Mouse (Mus musculus) adrenal gland, adult 2 months (tissue): ENCODE measurements at regions not wholly inside any gene's neighbourhood (a gene's known extent, or its start where the extent isn't known, plus 50 kb on each side); places are given as distances from the start of the nearest gene placed in this dataset.

ENCODE experiments used
- DNase-seq: peaks from one replicate; pipeline ENCODE4 v3.0.0; 2021

DNA sequence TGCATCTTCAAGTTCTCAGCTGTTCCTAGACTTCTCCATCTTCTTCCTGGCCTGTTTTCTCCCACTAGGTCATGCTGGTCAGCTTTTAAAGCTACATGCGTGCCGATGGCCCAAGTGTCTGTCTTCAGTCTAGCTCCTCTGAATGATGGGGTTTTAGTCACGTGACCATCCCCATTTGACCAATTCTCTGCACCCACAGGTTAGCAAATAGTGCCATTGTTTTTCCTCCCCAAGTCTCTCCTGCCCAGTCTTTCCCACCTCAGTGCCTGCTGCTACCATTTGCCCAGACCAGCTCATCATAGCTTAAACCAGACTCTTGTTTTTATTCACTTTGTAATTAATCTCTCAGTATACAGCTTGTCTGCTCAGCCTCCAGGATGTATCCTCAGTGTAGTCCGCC lies 62.3 kb downstream of the Zfp706 start:
- no peak for DNase-seq

DNA sequence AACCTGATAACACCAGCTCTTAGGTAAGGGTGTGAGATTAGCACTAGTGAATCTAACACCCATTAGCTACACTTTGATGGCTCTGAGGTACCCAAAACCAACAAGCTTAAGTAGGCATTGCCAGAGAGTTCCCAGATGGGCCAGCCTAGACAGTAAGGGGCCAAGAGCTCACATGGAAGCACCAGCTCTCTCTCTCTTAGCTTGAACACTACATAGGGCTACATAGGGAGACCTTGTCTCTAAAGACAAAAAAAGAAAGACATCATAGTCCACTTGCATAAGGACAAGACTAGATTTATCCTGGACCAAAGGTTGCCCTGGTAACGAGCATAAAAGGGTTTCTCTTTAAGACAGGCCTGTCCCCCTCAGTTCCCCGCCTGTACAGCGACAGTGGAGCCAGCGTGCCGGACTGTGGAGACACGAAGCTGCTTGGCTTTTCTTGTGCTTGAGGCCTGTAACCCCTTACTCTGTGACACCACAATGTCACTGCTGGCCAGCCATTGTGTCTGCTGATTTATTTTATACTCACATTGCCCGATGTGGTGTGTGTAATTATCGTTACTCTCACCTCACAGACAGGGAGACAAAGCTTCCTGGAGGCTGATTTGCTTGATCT lies 62.9 kb downstream of the Zfp706 start:
- DNase-seq, result no peak

DNA sequence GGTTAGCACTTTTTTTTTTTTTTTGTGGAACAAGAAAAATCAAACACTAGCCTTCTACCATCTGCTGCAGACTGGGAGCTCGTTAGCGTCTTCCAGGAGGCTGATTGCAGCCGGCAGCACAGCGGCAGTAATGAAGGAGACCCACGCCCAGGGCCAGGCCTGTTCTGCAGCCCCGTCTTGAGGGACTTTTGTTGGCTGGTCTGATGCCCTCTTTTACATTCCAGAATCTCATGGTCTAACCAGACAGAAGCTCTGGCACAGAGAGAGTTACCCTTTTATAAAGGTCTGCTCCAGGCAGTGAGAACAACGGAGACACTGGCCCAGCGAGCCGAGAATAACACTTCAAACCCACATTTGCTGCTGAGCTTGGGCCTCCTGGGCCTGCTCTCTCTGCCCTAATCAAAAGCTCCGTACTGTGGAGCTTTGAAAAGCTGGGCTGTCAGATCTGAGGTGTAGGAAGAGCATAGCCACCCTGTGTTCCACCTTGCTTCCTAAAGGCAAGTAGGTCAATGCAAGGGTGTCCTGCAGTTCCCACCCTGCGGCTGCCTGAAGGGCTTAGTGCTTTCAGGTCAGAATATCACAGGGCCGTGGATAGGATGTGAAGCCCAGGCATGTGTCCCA lies 64.0 kb downstream of the Zfp706 start:
- no peak for DNase-seq

DNA sequence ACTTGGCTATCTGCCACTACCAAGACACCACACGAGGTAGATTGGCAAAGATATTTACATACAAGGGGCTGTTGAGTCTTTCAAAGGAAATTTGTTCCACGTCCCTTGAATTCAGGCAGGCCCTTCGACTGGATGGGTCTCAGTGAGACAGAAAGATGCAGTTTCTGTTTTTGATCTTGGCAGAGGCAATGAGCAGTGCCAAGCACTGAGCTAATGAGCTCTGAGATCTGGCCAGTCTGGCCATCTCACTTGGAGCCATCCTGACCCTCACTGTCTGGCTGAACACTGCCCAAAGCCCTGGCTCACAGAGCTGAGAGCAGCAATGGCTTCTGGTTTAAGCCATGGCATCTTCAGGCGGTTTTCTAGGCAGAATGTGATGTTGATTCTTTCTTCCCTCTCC lies 65.3 kb downstream of the Zfp706 start:
- no peak for DNase-seq

DNA sequence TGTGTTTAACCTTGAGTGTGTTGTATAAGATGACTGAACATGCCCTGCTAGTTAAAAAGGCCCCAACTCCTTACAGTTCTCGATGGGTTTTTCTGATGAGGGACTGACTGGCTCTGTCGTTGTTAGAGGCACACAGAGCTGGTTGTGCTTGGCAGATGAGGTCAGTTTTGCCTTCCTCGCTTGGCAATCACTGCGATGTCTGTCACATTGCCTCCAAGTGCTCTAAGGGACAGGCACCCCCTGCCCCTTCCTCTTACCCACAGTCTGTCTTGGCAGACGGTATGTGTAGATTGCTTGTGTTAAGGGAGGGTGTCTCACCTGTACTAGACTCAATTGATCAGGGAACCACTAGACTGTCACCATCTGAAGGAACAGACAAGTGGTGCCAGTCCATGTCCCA lies 65.8 kb downstream of the Zfp706 start:
- DNase-seq, result no peak

DNA sequence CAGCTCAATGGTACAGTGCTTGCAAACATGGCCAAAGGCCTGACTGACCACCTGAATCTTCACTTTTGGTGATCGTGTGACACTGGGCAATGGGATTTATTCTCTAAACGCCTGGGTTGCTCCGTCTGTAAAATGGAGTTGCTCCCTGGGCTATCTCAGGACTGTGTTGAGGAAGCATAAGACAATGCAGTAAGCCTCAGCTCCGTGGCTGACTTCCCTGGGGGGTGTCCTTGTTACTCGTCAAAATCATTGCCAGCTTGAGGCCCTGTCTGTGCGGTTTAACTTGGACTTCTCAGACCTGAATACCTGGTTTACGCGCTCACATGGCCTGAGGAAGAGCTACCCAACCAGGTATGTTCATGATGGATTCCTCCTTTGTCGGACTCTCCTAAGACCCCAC lies 68.0 kb downstream of the Zfp706 start:
- DNase-seq, result no peak

DNA sequence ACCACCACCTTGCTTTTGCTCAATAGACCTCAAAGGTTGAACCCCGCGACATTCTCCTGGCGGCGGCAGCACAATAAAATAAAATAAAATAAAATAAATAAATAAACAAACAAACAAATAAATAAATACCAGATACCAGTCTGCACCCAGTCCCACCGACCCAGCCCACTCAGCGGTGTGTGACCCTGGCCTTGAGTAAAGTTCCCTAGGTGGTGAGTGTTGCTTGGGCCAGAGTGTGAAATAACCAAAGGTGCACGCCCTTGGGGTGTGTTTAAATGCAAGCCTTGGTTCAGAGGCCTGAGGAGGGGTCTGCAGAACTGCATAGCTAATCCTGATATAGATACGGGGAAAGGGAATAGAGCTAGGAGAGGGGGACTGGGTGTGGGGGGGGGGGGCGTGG lies 68.4 kb downstream of the Zfp706 start:
- no peak for DNase-seq

DNA sequence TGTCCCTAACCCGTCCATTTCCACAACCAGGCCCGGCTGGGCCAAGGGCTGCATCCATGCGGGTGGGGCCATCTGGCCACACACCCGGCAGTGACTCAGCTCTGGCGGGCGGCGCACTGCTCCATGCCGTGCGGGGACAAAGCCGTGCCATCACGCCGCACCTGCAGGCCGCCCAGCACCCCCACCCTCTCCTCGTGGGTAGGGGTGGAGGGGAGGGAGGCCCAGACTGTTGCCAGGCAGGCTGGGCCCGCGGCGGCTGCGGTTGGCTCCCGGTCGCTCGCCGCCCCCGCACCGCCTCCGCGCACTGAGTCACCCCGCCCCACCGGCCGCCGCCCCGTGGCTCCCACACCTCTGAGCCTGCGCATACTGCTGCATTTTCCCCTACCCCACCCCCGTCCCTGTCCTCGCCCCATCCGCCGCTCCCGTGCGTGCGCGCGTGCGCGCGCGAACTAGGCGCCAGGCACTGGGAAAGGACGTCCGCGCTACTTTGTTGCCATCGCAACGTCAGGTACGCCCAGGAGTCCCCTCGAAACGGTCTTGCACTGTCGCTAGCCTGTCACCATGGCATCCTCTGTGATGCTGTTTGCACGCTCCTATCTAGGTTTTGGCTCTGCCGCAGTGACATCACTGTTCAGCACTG lies 68.9 kb downstream of the Zfp706 start:
- DNase-seq, result peak; percentile 96

DNA sequence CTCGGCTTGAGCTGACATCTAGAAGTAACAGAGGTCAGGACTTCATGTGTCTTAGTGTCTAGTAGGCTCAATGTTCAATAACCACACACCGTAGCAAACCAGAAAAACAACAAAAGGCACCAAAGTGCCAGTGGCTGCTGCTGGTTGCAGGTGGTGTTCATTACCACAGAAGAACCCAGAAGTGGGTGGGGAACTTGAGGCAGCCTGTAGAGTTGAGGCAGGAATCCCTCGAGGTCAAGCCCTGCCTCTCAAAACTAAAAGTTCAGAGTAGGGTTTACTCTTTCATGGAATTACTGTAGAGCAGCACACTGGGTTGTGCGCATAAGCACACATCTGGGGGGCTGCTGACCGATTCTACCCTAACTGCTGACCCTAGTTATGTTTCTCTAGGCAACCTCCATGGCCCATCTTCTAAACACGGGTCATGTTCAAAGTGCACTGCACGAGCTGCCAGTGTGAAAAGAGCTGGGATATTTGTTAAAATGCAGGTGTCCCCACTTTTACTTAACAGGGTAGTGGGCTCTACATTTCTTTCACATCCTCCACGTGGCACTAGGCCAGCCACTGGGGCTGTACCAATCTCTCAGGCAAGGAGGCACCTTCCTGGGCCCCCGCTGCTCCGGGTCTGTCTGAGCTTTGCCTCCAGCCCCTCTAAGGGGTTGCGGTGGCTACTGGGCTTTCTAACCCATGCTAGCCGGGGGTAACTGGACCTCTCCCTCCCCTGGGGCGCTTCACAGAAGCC lies 69.6 kb downstream of the Zfp706 start:
- peak; percentile 18 for DNase-seq

DNA sequence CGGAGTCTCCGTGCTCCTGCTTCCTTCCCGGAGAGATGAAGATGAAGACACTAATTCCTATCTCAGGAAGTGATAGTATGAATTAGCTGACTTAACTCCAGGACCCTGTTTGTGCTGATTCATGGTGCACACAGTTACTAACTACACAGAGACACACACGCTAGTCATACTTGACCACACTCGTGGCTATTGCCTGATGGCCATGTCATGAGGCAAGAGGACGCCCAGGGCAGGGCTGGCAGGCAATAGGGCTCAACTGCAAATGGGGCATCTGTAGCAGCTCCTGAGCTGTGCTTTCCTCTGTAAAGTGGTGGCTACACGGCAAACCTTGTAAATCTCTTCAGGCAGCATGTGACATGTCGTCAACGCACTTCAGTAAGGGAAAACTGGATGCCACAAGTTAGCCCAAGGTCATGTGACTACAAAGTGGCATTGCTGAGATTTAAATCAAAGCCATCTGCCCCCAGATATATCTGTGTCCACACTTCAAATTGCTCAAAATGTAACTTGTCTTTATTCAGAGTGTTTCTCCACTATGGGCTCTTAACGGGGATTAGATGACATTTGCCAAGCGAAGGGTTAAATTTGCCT lies 70.4 kb downstream of the Zfp706 start:
- peak; percentile 23 for DNase-seq

DNA sequence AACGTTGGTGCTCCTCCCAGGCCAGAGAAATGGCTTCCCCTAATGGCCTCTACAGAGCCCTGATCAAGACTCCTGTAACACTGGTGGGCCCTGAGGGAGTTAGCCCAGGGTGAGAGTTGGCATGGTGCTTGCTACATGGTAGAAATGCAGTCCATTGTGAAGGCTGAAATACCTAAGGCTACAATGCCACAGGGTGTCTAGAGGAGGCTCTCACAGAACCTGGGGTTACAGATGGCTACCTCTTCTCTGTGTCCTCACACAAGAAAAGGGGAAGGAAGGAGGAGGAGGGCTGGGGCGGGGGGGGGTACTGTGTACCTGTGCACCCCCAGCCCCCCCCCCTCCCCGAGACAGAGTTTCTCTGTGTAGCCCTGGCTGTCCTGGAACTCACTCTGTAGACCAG lies 72.8 kb downstream of the Zfp706 start:
- DNase-seq, result no peak

DNA sequence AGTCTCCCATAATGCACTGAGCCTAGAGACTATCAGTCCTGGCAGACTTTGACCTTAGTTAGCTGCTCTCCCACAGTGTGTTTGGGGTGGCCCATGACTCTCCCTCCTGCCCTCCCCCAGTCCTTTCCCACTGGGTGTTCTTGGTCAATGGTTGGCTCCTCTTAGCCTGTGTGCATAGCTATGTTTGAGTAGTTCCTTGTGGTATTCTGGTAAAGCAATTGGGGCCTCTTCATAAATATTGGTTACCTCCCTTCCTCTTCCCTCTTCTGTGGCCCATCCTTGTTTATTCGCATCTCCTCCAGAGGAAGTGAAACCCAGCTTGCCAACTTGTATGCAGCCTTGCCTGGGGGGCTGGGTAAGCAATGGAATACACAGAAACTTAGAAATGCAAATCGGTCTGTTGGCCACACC lies 74.0 kb downstream of the Zfp706 start:
- no peak for DNase-seq

DNA sequence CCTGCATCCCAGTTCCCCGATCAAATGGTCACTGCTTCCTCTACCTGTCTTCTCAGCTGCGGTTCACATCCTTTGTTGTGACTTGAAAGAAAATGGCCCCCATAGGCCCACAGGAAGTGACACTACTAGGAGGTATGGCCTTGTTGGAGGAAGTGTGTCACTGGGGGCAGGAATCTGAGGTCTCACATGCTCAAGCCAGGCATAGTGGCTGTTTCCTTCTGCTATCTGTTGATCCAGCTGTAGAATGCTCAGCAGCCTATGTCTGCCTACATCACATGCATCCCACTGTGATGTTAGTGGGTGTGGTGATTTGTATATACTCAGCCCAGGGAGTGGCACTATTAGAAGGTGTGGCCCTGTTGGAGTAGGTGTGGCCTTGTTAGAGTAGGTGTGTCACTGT lies 76.1 kb downstream of the Zfp706 start:
- DNase-seq, result no peak

DNA sequence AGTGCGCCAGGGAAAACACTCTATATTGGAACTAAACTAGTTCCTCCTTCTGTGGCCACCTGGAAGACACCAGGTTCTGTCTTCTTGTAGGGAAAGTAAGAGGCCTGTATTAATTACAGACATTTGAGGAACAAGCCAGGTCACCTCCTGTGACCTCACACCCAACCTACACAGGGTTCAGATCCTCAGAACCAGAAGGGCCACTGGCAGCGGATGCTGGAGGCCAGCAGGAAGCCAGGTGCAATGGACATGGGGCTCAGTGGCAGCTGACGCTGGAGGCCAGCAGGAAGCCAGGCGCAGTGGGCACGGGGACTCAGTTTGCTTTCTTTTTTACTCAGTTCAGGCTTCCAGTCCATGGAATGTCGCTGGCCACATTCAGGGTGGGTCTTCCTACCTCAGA lies 77.1 kb downstream of the Zfp706 start:
- DNase-seq, result no peak

DNA sequence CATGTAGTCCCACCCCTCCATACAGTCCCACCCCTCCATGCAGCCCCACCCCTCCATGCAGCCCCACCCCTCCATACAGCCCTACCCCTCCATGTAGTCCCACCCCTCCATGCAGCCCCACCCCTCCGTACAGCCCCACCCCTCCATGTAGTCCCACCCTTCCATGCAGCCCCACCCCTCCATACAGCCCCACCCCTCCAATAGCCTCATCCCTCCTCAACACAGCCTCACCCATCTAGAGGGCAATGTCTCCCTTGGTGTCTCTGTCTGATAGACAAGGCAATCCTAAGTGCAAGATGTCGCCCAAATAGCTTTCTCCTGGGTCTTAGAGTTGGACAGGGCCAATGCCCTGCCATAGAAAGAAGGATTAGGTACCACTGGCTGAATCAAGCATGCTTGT lies 77.8 kb downstream of the Zfp706 start:
- no peak for DNase-seq

DNA sequence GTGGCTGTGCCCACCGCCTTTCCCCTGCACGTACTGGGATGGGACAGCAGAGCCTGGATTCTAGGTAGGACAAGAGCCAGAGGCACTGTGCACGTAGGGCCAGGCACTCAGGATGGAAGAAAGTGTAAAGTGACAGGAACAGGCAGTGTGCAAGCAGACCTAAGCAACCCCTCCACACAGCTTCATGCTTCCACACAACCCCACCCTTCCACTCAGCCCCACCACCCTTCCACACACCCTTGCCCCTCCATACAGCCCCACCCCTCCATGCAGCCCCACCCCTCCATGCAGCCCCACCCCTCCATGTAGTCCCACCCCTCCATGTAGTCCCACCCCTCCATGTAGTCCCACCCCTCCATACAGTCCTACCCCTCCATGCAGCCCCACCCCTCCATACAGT lies 78.5 kb downstream of the Zfp706 start:
- no peak for DNase-seq

DNA sequence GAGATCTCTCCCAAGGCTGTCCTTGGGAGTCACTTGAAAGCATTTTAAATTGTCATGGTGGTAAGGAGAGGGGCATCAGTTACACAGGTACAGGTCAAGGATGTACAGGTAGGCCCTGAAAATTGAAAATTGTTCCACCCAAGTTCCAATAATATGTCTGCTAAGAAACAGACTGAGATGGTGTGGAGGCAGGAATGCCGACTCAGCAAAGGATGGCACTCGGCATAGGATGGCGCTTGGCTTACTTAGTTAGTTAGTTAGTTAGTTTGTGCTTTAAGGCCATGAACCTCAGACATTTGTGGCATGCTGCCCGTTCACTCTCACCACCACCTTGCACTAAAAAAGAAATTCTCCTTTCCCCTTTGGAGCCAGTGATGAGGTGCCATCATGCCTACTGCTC lies 78.9 kb downstream of the Zfp706 start:
- DNase-seq, result no peak

DNA sequence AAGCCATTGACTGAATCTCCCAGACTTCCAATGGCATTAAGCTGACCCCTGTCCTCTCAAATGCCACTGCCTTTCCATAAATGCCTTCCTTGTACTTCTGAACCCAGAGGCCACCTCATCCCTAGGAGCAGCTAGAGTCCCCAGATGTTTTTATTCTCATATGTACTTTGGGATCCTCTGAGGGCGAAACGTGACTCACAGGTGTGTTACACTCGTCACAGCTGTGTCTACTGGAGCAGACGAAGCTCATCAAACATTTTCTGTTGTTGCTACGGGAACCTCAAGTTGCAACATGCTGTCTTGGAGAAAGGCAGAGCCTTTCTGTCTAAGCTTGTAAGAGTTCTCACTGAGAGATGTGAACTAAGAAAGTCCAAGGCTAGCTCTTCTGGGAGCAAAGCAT lies 80.1 kb downstream of the Zfp706 start:
- no peak for DNase-seq

DNA sequence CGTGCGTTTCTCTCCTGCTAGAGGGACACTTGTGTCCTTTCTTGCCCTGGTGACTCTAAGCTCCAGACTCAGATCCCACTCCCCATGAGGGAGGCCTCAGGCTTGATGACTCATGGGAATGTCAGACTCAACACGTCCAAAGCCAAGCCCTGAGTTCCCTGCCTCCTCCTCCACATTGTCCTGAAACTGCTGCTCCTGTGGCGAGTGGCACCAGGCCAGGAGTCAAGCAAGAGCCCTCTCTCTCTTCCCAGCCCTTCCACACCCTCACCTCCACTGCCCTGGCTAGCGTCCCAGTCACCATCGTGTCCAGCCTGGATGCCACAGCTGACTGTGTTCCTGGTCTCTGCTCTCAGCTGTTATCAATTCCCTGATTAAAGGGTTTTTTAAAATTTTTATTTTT lies 83.4 kb downstream of the Zfp706 start:
- DNase-seq, result peak; percentile 62

DNA sequence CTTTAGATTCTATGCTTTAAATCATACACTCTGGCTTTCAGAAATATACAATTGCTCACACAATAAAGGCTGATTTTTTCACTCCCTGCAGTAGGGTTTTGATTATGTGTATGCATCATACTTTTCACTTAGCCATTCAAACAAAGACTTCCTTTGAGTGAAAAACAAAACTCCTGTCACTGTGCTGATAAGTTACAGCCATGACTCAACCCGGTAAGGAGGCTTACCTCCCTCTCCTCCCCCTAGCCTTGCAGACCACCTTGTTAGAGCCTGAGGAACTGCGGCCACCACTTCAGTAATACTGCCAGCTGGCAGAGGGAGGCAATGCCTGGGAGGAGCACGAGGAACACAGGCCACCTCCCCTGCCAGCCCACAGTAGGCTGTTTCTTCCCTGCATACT lies 86.2 kb downstream of the Zfp706 start:
- DNase-seq, result no peak

DNA sequence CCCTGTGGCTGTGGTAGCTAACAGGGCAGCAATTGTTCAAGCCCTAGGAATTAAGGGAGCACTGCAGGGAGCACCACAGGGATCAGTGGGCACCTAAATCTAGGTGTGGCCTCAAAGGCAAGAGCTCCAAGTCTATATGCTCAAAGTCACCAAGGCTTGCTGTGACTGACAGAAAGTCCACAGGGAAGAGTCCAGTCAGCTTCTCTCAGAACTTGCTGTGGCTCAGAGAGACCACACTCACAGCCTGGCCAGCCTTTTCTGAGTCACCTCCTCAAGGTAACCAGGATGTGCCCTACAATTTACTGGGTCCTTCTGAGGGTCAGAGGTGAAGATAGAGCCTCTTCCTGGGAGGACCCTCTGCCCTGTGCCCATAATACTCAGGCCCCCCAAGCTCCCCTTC lies 86.7 kb downstream of the Zfp706 start:
- DNase-seq, result peak; percentile 64

DNA sequence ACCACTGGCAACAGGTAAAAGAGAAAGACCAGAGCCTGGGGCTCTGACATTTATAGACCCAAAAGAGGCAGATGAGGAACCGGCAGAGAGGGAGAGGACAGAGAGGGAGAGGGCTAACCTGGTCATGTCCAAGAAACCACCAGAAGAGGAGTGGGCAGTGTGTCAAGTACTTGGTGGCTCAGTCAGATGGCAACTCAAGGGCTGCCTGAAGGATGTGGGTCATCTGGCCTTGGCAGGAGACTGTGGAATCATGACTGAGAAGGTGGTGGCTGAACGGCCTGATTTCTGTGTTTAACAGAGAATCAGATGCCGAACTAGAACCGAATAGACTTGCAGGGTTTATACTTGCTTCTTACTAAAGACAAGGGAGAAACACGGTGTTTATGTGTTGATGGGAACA lies 87.9 kb downstream of the Zfp706 start:
- peak; percentile 47 for DNase-seq

DNA sequence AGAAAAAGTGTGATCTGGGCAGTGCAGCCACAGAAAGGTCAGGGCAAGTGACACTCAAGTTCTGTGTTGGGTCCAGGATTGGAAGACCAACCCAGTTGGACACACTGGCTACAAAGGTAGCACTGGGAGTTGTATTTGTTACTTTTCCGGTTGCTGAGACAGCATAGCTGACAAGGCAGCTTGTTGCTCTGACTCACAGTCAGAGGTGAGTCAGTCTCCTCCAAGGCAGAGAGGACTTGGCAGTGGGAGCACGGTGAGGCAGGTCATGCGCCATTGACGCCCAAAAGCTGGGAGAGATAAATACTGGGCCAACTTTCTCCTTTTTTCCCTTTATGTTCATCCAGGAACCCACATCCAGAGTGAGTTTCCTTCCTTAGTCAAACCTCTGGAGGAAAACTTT lies 88.4 kb downstream of the Zfp706 start:
- DNase-seq, result peak; percentile 72
